Mouse (Mus musculus) bone marrow macrophage, adult 2 months (primary cell): ENCODE results near the gene Tle2.

ENCODE experiments used
- CTCF ChIP-seq: IDR thresholded peaks from 2 replicates; pipeline ENCODE4 v1.5.1; 2012; ENCODE audit warnings: low read depth, mild to moderate bottlenecking, low read length, moderate library complexity
- POLR2A ChIP-seq: IDR thresholded peaks from 2 replicates; pipeline ENCODE4 v1.6.1; 2012; ENCODE audit warnings: mild to moderate bottlenecking, low read depth, low read length, borderline replicate concordance

- TF ChIP-seq POLR2A (no peak), CTCF (peak; percentile 93)
These were observed 30.8 kb downstream of the Tle2 start for GRCm38 (mm10) chr10:81604968-81605665.
